Mouse (Mus musculus) hindbrain, embryonic 11.5 days (tissue): ENCODE results near the gene Ppp1r1b. TPM values are rescaled to one million over a fixed set of nuclear protein-coding genes. Genes with fewer than 3 reads are reported as not detected.
"Not testable (repeated sequence)": the region's sequence is repeated elsewhere in the genome, so short reads cannot be mapped to it uniquely, and the experiment has no call there.

Experiments
- ATAC-seq: fragments of 200-750 bp; cut with Nextera tagmentation; 2 replicates; pipeline ENCODE4 v1.8.0; 2017; ENCODE audit warnings: mild to moderate bottlenecking, moderate TSS enrichment, moderate library complexity; ENCODE audit not compliant: low FRiP score
- DNase-seq: peaks from one replicate; pipeline ENCODE4 v3.0.0-alpha.2; 2015; ENCODE audit warnings: low spot score
- H3K27ac ChIP-seq: fragments of 300-500 bp; sonication (generic); 2 replicates; pipeline ENCODE4 v1.5.1; 2014; ENCODE audit warnings: mild to moderate bottlenecking, low read depth, low read length
- H3K27me3 ChIP-seq: fragments of 300-500 bp; sonication (generic); 2 replicates; pipeline ENCODE4 v1.6.1; 2014; ENCODE audit warnings: mild to moderate bottlenecking, low read length, moderate library complexity, mixed read lengths; ENCODE audit not compliant: control insufficient read depth, insufficient read depth
- H3K36me3 ChIP-seq: fragments of 300-500 bp; sonication (generic); 2 replicates; pipeline ENCODE4 v1.6.1; 2014; ENCODE audit warnings: mild to moderate bottlenecking, low read length, moderate library complexity, mixed read lengths; ENCODE audit not compliant: control insufficient read depth, insufficient read depth
- H3K4me1 ChIP-seq: fragments of 300-500 bp; sonication (generic); replicated peaks from 2 replicates; pipeline ENCODE4 v1.6.1; 2014; ENCODE audit warnings: low read length, mixed read lengths; ENCODE audit not compliant: control insufficient read depth, insufficient read depth
- H3K4me2 ChIP-seq: fragments of 300-500 bp; sonication (generic); replicated peaks from 2 replicates; pipeline ENCODE4 v1.6.1; 2014; ENCODE audit warnings: mild to moderate bottlenecking, low read depth, low read length
- H3K4me3 ChIP-seq: fragments of 300-500 bp; sonication (generic); 2 replicates; pipeline ENCODE4 v1.5.1; 2014; ENCODE audit warnings: low read depth, low read length
- H3K9ac ChIP-seq: fragments of 300-500 bp; sonication (generic); 2 replicates; pipeline ENCODE4 v1.6.1; 2014; ENCODE audit warnings: low read depth, low read length
- H3K9me3 ChIP-seq: fragments of 300-500 bp; sonication (generic); 2 replicates; pipeline ENCODE4 v1.6.1; 2016; ENCODE audit warnings: low read length; ENCODE audit not compliant: control insufficient read depth
- WGBS: fragments of 180-500 bp; shearing (Covaris S2); extraction: QIAGEN DNeasy Blood & Tissue Kit; methylation state at CpG from one replicate; pipeline ENCODE4 v1.1.7; 2014; 5-methylcytosine and 5-hydroxymethylcytosine counted together
- polyA plus RNA-seq: library from polyadenylated mRNA; unstranded; fragments of >200 nt; fragmentation: Nextera tagmentation; extraction: Ambion mirVana; gene quantifications from 2 replicates; pipeline ENCODE4 v1.2.1, GENCODE M21; 2014

The Ppp1r1b gene
- polyA plus RNA-seq, 1 experiment from 2014 or later, result 0.29 TPM

DNA sequence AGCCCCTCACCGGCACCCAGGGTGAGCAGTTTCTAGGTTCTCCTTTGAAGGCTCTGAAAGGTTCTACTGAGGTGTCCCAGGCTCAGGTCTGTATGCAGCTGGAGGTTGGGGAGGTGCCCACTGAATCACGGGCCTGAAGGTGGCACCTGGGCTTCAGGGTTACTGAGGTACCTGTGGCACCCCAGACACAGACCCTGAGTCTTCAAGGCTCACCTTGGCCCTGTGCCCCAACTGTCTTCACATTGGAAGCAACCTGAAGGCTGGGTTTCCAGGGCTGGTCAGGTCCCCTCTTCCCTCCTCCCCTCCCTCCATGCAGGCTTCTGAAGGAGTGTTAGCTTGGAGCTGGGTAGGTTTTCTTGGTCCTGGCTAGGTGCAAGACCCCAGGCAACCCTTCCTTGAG lies 33.4 kb downstream of the Ppp1r1b start:
- Histone ChIP-seq H3K4me3 (no peak overlapping the region), H3K9ac (no peak overlapping the region), H3K4me1 (no peaks in the 10 kb centered on the region), H3K27ac (no peak overlapping the region), H3K9me3 (no peaks in the 10 kb centered on the region), H3K36me3 (peaks cover 9% of the 10 kb centered on the region), H3K27me3 (peaks cover 15% of the 10 kb centered on the region), H3K4me2 (no peak overlapping the region)
- ATAC-seq, result no peak
- 87% methylated on average over 2 of the region's 2 CpGs for WGBS
- no peak for DNase-seq

- not testable (repeated sequence) for H3K36me3 ChIP-seq, H3K9me3 ChIP-seq, H3K9ac ChIP-seq, H3K27ac ChIP-seq, H3K4me3 ChIP-seq, H3K4me1 ChIP-seq, ATAC-seq, DNase-seq, H3K4me2 ChIP-seq
- WGBS, result 42% methylated on average over 2 of the region's 2 CpGs
- H3K27me3 ChIP-seq, result peaks cover 22% of the 10 kb centered on the region
Measured at GRCm38 (mm10) chr11:98382405-98382804, 34.2 kb downstream of the Ppp1r1b start.

- no peak within 1 kb of the TSS for H3K27ac ChIP-seq
- H3K4me1 ChIP-seq, result no peaks in the 10 kb centered on the region
- no peaks in the 10 kb centered on the region for H3K9me3 ChIP-seq
- WGBS, result 64% methylated on average over 14 of the region's 14 CpGs
- ATAC-seq (no peak), DNase-seq (no peak)
- no peak within 1 kb of the TSS for H3K9ac ChIP-seq
- H3K27me3 ChIP-seq, result peaks cover 26% of the 10 kb centered on the region
- no peak within 1 kb of the TSS for H3K4me3 ChIP-seq
- peaks cover 1% of the 10 kb centered on the region; the same call in 1 of the 2 replicates for H3K36me3 ChIP-seq
- no peak within 1 kb of the TSS for H3K4me2 ChIP-seq
Measured at GRCm38 (mm10) chr11:98383261-98384030, 35.2 kb downstream of the Ppp1r1b start, which contains the start of gene Tcap. Tcap (plus strand) TSS chr11:98383811.

DNA sequence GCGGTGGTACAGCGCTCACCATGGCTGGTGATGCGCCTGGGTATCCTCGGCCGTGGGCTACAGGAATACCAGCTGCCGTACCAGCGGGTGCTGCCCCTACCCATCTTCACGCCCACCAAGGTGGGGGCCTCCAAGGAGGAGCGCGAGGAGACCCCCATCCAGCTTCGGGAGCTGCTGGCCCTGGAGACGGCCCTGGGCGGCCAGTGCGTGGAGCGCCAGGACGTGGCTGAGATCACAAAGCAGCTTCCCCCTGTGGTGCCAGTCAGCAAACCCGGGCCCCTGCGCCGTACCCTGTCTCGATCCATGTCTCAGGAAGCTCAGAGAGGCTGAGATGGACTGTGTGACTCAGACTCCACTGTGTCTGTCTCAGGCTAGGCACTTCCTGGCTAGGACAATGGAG lies 36.0 kb downstream of the Ppp1r1b start:
- WGBS, result 70% methylated on average over 20 of the region's 20 CpGs
- Histone ChIP-seq H3K4me3 (no peak overlapping the region), H3K36me3 (no peaks in the 10 kb centered on the region), H3K9me3 (no peaks in the 10 kb centered on the region), H3K27me3 (peaks cover 26% of the 10 kb centered on the region), H3K9ac (no peak overlapping the region), H3K27ac (no peak overlapping the region), H3K4me1 (no peaks in the 10 kb centered on the region), H3K4me2 (no peak overlapping the region)
- ATAC-seq, result no peak
- no peak for DNase-seq

GRCm38 (mm10) chr11:98384721-98385637 lies 36.8 kb downstream of the Ppp1r1b start:
- no peak overlapping the region for H3K4me3 ChIP-seq
- no peaks in the 10 kb centered on the region for H3K9me3 ChIP-seq
- H3K27me3 ChIP-seq, result peaks cover 26% of the 10 kb centered on the region
- H3K4me2 ChIP-seq, result no peak overlapping the region
- H3K27ac ChIP-seq, result no peak overlapping the region
- H3K36me3 ChIP-seq, result no peaks in the 10 kb centered on the region
- ATAC-seq (no peak), DNase-seq (no peak)
- WGBS, result 65% methylated on average over 8 of the region's 8 CpGs
- H3K9ac ChIP-seq, result no peak overlapping the region
- no peaks in the 10 kb centered on the region for H3K4me1 ChIP-seq

DNA sequence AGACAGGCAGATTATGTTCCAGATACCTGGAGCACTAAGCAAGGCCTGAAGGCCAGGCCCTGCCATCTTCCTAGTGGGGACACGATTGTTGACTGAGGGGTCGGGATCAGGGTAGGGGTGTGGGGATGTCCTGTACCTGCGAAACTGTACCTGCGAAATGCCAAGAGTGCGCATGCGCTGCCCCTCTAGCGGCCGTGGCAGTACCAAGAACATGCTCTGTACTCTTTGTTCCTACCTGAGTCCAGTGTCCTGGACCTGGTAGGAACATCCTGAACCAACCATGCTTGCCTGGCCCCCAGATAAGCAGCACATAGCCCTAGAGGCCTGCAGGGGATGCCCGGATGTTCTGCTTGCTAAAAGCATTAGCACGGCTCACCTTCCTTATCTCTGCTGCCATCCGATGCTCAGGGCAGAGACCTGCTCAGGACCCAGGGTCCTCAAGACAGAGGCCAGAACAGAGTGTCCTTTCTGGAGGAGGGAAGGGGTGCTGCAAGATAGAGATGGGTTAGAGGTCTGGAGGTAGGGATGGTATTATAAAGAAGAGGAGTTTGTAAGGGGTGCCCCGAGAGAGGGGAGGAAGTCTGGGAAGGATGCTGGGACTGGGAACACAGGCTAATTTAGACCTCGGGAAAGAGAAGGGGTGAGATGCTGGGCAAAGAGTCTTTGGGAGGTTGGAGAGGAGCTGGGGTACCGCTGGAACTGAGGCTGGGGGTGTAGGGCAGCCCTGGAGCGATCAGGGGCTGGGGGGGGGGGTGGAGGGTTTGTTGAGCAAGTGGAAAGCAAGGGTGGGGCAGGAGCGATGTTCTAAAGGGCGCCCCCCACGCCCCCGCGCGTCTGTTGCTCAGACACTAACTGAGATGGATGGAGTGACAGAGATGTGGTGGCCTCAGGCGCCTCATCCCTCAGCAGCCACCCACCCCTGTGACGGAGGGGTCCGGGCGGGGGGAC lies 37.7 kb downstream of the Ppp1r1b start, which contains the start of gene Pnmt:
Gene Pnmt, plus strand, starts transcription at position 813 of the 948 bp plus-strand sequence.
- peaks cover 29% of the 10 kb centered on the region for H3K27me3 ChIP-seq
- no peak for DNase-seq
- no peak within 1 kb of the TSS for H3K4me3 ChIP-seq
- no peaks in the 10 kb centered on the region for H3K36me3 ChIP-seq
- ATAC-seq, result no peak
- no peaks in the 10 kb centered on the region for H3K9me3 ChIP-seq
- no peaks in the 10 kb centered on the region for H3K4me1 ChIP-seq
- WGBS, result 64% methylated on average over 22 of the region's 25 CpGs
- no peak within 1 kb of the TSS; the same call in 1 of the 2 replicates for H3K4me2 ChIP-seq
- H3K27ac ChIP-seq, result no peak within 1 kb of the TSS
- H3K9ac ChIP-seq, result no peak within 1 kb of the TSS

DNA sequence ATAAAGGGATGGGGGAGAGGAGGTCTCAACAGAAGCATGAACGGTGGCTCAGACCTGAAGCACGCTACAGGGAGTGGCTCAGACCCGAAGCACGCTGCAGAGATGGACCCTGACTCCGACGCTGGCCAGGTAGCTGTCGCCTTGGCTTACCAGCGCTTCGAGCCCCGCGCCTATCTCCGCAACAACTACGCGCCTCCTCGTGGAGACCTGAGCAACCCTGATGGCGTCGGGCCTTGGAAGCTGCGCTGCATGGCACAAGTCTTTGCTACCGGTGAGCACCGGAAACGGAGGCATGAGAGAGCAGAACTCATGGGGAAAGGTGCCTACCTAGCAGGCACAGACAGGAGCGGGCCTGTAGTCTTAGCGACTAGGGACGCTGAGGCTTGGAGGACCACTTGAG lies 38.4 kb downstream of the Ppp1r1b start:
- Histone ChIP-seq H3K4me3 (no peak overlapping the region), H3K4me1 (no peaks in the 10 kb centered on the region), H3K9ac (no peak overlapping the region), H3K36me3 (no peaks in the 10 kb centered on the region), H3K9me3 (no peaks in the 10 kb centered on the region), H3K27ac (no peak overlapping the region), H3K4me2 (no peak overlapping the region), H3K27me3 (peaks cover 29% of the 10 kb centered on the region)
- ATAC-seq (no peak), DNase-seq (peak; percentile 18)
- WGBS, result 13% methylated on average over 24 of the region's 24 CpGs

DNA sequence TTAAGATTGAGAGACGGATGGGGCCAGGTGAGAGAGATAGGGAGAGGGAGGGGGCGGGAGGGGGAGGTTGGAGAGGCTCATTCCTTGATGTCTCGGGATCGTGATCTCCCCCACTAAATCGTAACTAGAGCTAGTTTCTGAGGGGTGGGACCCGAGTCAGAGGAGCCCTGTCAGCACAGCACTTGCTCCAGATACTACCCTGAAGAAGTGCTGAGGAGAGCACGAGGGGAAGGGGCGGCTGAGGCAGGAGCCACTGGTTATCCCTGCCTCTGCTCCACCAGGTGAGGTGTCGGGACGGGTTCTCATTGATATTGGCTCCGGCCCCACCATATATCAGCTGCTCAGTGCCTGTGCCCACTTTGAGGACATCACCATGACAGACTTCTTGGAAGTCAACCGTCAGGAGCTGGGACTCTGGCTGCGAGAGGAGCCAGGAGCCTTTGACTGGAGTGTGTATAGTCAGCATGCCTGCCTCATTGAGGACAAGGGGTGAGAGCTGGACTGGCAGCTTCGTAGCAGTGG lies 38.9 kb downstream of the Ppp1r1b start:
- 57% methylated on average over 14 of the region's 14 CpGs for WGBS
- no peak for DNase-seq
- H3K36me3 ChIP-seq, result no peaks in the 10 kb centered on the region
- H3K9me3 ChIP-seq, result no peaks in the 10 kb centered on the region
- no peak overlapping the region for H3K9ac ChIP-seq
- H3K4me2 ChIP-seq, result no peak overlapping the region; the same call in 1 of the 2 replicates
- no peak overlapping the region for H3K4me3 ChIP-seq
- no peaks in the 10 kb centered on the region for H3K4me1 ChIP-seq
- no peak overlapping the region for H3K27ac ChIP-seq
- H3K27me3 ChIP-seq, result peaks cover 29% of the 10 kb centered on the region
- no peak for ATAC-seq
